Mouse (Mus musculus): ENCODE measurements around the gene Gm2026. TPM values are rescaled to one million over a fixed set of nuclear protein-coding genes. Genes with fewer than 3 reads are reported as not detected.
"Not testable (repeated sequence)": the region's sequence is repeated elsewhere in the genome, so short reads cannot be mapped to it uniquely, and the experiment has no call there.

The Gm2026 gene
- polyA plus RNA-seq (2015; fragmentation: Nextera tagmentation; extraction: Ambion mirVana), result 27.7 and 28.0 TPM in 2 replicates

GRCm38 (mm10) chr2:175965031-175965430, at the start of gene Gm2026:
TSS of gene Gm2026 (plus strand) at chr2:175965331.
- not testable (repeated sequence) for H3K27me3 ChIP-seq; H3K9me3 ChIP-seq (replicated peaks); H3K4me2 ChIP-seq; ATAC-seq (replicated peaks; ENCODE audit: low FRiP score); H3K36me3 ChIP-seq; H3K4me3 ChIP-seq (replicated peaks); H3K4me1 ChIP-seq; H3K27ac ChIP-seq; H3K9ac ChIP-seq
- WGBS, result no CpG with 5 or more reads among the region's 4 CpGs

- H3K9ac ChIP-seq; H3K4me1 ChIP-seq; ATAC-seq (replicated peaks; ENCODE audit: low FRiP score); H3K9me3 ChIP-seq (replicated peaks); H3K27me3 ChIP-seq; H3K27ac ChIP-seq; H3K36me3 ChIP-seq; H3K4me3 ChIP-seq (replicated peaks); H3K4me2 ChIP-seq: not testable (repeated sequence)
- WGBS, result no CpG with 5 or more reads among the region's 6 CpGs
These were observed 34.1 kb upstream of the Gm2026 start, which contains the start of gene Zfp966 for GRCm38 (mm10) chr2:175931000-175931399. TSS of gene Zfp966 (minus strand) at chr2:175931100.

Other genes with a start within 250 kb of the Gm2026 start
- gene Gm2007, start 223.8 kb upstream of the Gm2026 start, polyA plus RNA-seq (2015; fragmentation: Nextera tagmentation; extraction: Ambion mirVana), result not detected in 2 replicates
- 3.1 and 5.5 TPM in 2 replicates for gene Gm14288, start 164.2 kb upstream of the Gm2026 start, polyA plus RNA-seq (2015; fragmentation: Nextera tagmentation; extraction: Ambion mirVana)
- 21.5 and 23.8 TPM in 2 replicates for gene Gm6710, start 96.1 kb upstream of the Gm2026 start, polyA plus RNA-seq (2015; fragmentation: Nextera tagmentation; extraction: Ambion mirVana)
- 3.9 and 5.1 TPM in 2 replicates for gene Zfp966, start 34.2 kb upstream of the Gm2026 start, polyA plus RNA-seq (2015; fragmentation: Nextera tagmentation; extraction: Ambion mirVana)
- 1.0 and 1.6 TPM in 2 replicates for gene Gm2004, start 184.5 kb downstream of the Gm2026 start, polyA plus RNA-seq (2015; fragmentation: Nextera tagmentation; extraction: Ambion mirVana)

All from kidney, embryonic 15.5 days (tissue).